Mouse (Mus musculus): ENCODE data around the gene Arv1.

Arv1 gene

GRCm38 (mm10) chr8:124721862-124722515 is at the start of gene Arv1, which contains the start of gene Ttc13:
Gene Arv1 (plus strand): TSS chr8:124722139.
Gene Ttc13 (minus strand): TSS chr8:124721983.
- peak; percentile 97 for DNase-seq (ENCODE audit: low read depth, low spot score)

GRCm38 (mm10) chr8:124672345-124672744 is 49.6 kb upstream of the Arv1 start:
- no peak for DNase-seq (ENCODE audit: low read depth, low spot score)

- DNase-seq (ENCODE audit: low read depth, low spot score) = no peak
Observed at GRCm38 (mm10) chr8:124676661-124677060, 45.3 kb upstream of the Arv1 start.

- DNase-seq (ENCODE audit: low read depth, low spot score) = no peak
Observed at GRCm38 (mm10) chr8:124677078-124677477, 44.9 kb upstream of the Arv1 start.

GRCm38 (mm10) chr8:124677486-124677885 is 44.5 kb upstream of the Arv1 start:
- peak; percentile 90 for DNase-seq (ENCODE audit: low read depth, low spot score)

- DNase-seq (ENCODE audit: low read depth, low spot score) = no peak
Observed at GRCm38 (mm10) chr8:124678246-124678645, 43.7 kb upstream of the Arv1 start.

GRCm38 (mm10) chr8:124681077-124681791 is 40.7 kb upstream of the Arv1 start:
- no peak for DNase-seq (ENCODE audit: low read depth, low spot score)

GRCm38 (mm10) chr8:124681792-124682157 is 40.2 kb upstream of the Arv1 start:
- no peak for DNase-seq (ENCODE audit: low read depth, low spot score)

- DNase-seq (ENCODE audit: low read depth, low spot score) = no peak
Observed at GRCm38 (mm10) chr8:124682218-124682617, 39.7 kb upstream of the Arv1 start.

GRCm38 (mm10) chr8:124688899-124689298 is 33.0 kb upstream of the Arv1 start:
- no peak for DNase-seq (ENCODE audit: low read depth, low spot score)

GRCm38 (mm10) chr8:124691706-124692105 is 30.2 kb upstream of the Arv1 start:
- DNase-seq (ENCODE audit: low read depth, low spot score) = no peak

GRCm38 (mm10) chr8:124695424-124696100 is 26.4 kb upstream of the Arv1 start:
- no peak for DNase-seq (ENCODE audit: low read depth, low spot score)

GRCm38 (mm10) chr8:124700271-124700670 is 21.7 kb upstream of the Arv1 start:
- DNase-seq (ENCODE audit: low read depth, low spot score) = no peak

- no peak for DNase-seq (ENCODE audit: low read depth, low spot score)
Observed at GRCm38 (mm10) chr8:124701023-124701422, 20.9 kb upstream of the Arv1 start.

- DNase-seq (ENCODE audit: low read depth, low spot score) = peak; percentile 64
Observed at GRCm38 (mm10) chr8:124702183-124702582, 19.8 kb upstream of the Arv1 start.

- no peak for DNase-seq (ENCODE audit: low read depth, low spot score)
Observed at GRCm38 (mm10) chr8:124703526-124703925, 18.4 kb upstream of the Arv1 start.

GRCm38 (mm10) chr8:124704376-124704775 is 17.6 kb upstream of the Arv1 start:
- DNase-seq (ENCODE audit: low read depth, low spot score) = no peak

- no peak for DNase-seq (ENCODE audit: low read depth, low spot score)
Observed at GRCm38 (mm10) chr8:124705823-124706222, 16.1 kb upstream of the Arv1 start.

- DNase-seq (ENCODE audit: low read depth, low spot score) = no peak
Observed at GRCm38 (mm10) chr8:124713207-124713606, 8.7 kb upstream of the Arv1 start.

- no peak for DNase-seq (ENCODE audit: low read depth, low spot score)
Observed at GRCm38 (mm10) chr8:124715736-124716135, 6.2 kb upstream of the Arv1 start.

- DNase-seq (ENCODE audit: low read depth, low spot score) = no peak
Observed at GRCm38 (mm10) chr8:124720133-124720532, 1.8 kb upstream of the Arv1 start.

All from telencephalon, adult 2 months (tissue).